Mouse (Mus musculus): ENCODE measurements around the gene Akr7a5.

Gene Akr7a5

DNA sequence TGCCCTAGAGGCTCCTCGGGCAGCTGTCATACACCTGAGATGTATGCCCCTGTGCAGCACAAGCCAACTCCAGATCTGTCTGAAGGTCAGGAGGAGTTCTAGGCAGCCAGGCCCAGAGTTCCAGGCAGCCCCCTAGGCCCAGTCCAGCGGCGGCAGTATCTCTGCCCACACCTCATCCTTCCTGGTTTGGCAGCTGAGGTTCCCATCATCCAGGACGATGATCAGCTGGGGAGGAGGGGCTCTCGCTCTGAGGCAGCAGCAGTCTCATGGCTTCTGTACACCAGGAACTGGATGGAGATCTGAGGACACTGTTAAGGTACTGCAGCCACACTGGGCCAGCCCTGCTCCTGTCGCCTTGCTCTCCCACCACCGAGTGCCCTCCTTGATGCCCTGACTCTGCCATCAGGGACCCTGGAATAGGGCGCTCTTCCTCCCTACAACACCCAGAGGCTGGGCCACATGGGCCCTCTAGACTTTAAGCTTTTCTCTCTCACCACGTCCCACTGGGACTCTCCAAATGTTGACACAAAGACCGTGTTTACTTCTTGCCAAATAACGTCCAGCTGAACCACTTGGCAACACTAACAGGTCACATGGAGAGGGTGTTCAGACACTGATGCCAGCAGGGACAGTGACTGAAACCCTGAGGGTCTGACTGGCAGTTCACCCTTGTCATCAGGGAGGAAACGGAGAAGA, 11.7 kb upstream of the Akr7a5 start:
- no peak for DNase-seq (ENCODE audit: low spot score in 2 of 2)

GRCm38 (mm10) chr4:139301780-139302179, 8.8 kb upstream of the Akr7a5 start:
- DNase-seq (ENCODE audit: low spot score in 2 of 2), result no peak

- no peak for DNase-seq (ENCODE audit: low spot score in 2 of 2)
These were observed 8.3 kb upstream of the Akr7a5 start for GRCm38 (mm10) chr4:139302241-139302640.

GRCm38 (mm10) chr4:139305521-139305920, 5.0 kb upstream of the Akr7a5 start:
- no peak for DNase-seq (ENCODE audit: low spot score in 2 of 2)

DNA sequence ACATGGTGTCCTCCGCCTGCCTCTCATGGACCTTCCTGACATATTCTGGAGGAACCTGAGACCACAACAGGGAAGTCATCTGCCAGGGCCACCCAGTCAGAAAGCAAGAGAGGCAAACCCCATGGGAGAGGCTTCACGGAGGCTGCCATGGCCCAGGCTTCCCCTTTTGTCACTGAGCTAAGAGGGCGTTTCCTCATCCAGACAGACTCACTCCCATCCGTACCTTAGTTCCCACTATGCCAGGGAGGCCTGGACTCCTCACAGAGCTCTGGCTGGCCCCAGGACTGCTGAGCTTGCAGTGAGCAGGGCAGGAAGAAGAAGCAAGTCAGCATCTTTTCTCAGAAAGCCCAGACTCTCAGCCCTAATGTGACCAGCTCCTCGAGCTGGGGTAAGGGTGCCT, 2.6 kb upstream of the Akr7a5 start:
- DNase-seq (ENCODE audit: low spot score in 2 of 2), result peak in 1 of 2 experiments; percentile 43

DNA sequence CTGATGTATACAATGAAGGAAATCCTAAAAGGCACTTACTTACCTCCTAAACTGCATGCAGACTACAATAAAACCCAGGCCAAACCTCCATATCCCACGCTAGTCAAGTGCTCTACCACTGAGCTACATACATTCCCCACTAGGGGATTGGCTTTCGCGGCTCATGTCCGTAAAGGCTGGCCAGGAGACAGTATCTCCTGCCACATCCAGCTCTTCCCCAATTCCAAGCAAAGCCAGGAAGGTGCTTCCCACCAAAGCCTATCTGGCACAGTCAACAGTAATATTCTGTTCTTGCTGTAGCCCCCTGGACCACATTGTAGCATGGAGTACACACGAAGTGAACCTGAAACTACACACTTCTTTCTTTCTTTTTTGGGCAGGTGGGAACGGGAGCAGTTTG, 893 bp upstream of the Akr7a5 start:
- DNase-seq (ENCODE audit: low spot score in 2 of 2), result no peak

GRCm38 (mm10) chr4:139310899-139311701, 556 bp downstream of the Akr7a5 start:
- no peak for DNase-seq (ENCODE audit: low spot score in 2 of 2)

GRCm38 (mm10) chr4:139311707-139312106, 1.2 kb downstream of the Akr7a5 start:
- DNase-seq (ENCODE audit: low spot score in 2 of 2), result no peak

GRCm38 (mm10) chr4:139312632-139313031, 2.1 kb downstream of the Akr7a5 start:
- peak in 1 of 2 experiments; percentile 48 for DNase-seq (ENCODE audit: low spot score in 2 of 2)

DNA sequence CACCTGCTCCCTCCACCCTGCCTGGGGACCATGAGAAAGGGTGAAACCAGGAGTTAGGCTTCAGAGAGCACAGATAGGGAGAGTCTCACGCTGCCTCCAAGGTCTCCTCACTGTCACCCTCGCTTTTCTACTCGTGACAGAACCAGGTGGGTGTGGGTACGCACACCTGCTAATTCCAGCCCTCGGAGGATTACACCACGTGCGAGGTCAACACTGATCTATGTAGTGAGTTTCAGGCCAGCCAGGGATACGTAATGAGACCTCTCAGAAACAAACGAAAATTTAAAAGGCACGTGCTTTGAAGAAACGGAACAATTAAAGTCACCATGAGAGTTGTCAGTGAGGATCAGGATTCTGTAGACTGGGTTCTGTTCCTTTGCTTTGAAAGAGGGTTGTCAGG, 7.9 kb downstream of the Akr7a5 start:
- DNase-seq (ENCODE audit: low spot score in 2 of 2), result no peak

DNA sequence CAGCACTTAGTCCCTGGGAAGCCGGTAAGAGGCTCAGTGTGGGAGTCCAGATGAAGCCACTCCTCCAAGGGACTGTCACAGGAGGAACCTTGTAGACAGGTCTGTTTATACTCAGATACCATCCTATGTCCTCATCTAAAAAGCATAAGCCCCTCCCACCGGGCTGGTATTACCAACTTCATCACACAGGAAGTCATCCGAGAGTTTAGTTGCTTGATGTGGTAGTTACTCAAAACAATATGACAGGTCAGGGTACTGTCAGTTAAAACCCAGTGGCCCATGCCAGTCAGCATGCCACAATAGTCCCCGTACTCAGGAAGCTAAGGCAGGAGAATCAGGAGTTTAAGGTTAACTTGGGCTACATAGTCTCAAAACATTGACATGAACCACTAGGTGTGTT, 9.2 kb downstream of the Akr7a5 start:
- DNase-seq (ENCODE audit: low spot score in 2 of 2), result no peak

DNA sequence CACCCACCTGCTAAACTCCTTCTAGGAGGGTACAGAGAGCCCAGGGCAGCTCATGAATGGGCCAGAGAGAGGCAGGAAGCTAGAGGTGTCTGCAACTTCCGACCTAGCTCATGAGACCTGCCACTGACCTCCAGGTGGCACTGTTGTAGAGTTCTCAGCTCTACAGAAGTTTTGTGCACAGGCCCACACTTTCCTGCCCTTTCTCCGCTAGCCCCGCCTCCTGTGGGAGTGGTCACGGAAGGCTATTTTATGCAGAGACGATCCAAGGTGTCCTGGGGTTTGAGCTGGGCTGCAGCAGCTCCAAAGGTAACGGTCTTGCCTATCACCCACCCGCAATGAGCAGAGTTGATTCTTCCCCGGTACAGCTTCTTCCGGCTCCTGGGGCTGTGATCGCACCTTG, 20.1 kb downstream of the Akr7a5 start:
- DNase-seq (ENCODE audit: low spot score in 2 of 2), result peak; percentile 66 to 75

DNA sequence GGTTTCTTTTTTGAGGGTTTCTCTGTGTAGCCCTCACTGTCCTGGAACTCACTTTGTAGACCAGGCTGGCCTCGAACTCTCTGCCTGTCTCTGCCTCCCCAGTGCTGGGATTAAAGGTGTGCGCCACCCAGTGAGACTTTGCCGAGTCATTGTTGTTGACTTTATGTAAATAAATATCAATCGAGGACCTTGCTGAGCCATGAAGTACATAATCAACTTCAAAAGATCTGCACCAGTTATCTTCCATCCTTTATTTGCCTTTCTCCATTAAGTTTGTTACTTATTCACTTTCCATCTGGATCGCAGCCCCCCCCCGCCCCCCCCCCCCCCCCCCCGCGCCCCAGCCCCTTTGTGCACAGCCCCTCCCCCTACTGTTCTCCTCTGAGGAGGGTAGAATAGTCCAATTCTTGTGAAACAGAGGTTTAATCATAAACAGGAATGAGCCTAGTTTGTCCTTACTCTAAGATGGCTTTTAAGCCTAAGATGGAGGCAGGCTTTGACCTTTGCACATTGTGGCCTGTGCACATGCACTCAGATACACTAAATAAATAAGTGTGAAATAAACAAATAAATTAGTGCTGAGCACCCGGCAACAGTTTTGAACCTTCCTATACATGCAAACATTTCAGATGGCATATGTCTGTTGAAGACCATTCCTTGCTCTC, 24.2 kb downstream of the Akr7a5 start:
- DNase-seq (ENCODE audit: low spot score in 2 of 2), result no peak

GRCm38 (mm10) chr4:139335507-139335906, 25.0 kb downstream of the Akr7a5 start:
- DNase-seq (ENCODE audit: low spot score in 2 of 2), result no peak

DNA sequence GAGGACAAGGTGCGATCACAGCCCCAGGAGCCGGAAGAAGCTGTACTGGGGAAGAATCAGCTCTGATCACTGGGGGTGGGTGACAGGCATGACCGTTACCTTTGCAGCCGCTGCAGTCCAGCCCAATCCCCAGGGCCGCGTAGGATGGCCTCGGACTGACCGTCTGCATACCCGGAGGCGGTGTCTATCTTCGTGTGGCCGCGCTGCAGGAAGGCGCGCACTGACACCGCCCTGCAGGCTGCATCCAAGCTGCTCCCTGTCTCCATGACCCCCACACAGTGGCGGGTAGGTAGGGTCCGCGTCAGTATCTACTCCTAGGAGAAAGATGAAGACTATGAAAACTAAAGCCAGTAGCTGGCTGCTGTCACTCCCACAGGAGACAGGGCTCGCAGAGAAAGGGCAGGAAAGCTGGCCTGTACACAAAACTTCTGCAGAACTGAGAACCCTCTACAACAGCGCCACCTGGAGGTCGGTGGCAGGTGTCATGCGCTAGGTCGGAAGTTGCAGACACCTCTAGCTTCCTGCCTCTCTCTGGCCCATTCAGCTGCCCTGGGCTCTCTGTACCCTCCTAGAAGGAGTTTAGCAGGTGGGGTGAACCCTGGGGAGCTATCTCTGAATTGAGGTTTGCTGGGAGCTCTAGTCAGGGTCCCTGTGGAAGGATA, 26.4 kb downstream of the Akr7a5 start:
- DNase-seq (ENCODE audit: low spot score in 2 of 2), result peak; percentile 67 to 79

- no peak for DNase-seq (ENCODE audit: low spot score in 2 of 2)
These were observed 27.6 kb downstream of the Akr7a5 start for GRCm38 (mm10) chr4:139338145-139338544.

DNA sequence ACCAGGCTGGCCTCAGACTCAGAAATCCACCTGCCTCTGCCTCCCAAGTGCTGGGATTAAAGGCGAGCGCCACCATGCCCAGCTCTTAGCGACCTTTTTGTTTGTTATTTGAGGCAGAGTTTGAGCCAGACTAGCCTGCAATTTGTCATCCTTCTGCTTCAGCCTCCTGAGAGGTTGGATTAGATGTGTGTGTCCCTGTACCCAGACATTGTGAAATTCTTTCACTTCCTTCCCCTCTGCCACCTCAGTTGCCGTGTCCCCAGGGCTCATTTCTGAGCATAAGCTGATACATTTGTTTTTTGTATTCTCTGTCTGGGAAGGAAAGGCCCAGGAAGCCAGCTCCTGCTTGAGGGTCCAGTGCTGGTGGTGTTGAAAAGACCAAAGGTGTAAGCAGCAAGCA, 30.3 kb downstream of the Akr7a5 start:
- no peak for DNase-seq (ENCODE audit: low spot score in 2 of 2)

DNA sequence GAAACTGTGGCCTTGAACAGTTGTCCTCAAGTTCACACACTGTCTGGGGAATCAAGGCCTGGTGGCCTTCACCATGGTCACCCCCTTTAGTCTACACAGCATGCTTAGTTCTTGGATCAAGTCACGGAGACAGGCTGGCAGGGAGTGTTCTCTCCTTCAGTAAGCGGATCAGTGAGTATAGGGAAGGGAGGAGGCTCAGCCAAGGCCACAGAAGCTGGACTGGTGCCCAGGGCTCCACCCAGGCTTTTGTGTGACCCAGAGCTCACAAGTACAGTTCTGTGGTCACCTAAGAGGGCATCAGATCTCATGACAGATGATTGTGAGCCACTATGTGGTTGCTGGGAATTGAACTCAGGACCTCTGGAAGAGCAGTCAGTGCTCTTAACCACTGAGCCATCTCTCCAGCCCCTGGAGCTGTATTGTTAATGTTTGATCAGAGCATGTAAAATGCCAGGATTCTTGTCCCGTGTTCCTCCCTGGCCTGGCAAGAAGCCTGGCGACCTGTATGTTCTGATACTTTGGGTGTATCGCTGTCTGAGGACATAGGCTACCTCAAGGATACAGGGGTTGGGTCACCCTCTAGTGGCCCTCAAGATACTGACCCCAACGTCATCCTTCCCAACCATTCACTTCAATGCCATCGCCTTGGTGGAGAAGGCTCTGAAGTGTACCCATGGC, 31.2 kb downstream of the Akr7a5 start:
- DNase-seq (ENCODE audit: low spot score in 2 of 2), result no peak

- DNase-seq (ENCODE audit: low spot score in 2 of 2), result no peak
These were observed 33.2 kb downstream of the Akr7a5 start for GRCm38 (mm10) chr4:139343718-139344117.

GRCm38 (mm10) chr4:139345416-139346019, 35.0 kb downstream of the Akr7a5 start:
- DNase-seq (ENCODE audit: low spot score in 2 of 2), result no peak
